Mouse (Mus musculus): Measurements from ENCODE around the gene Prkcd. TPM values are rescaled to one million over a fixed set of nuclear protein-coding genes. Genes with fewer than 3 reads are reported as not detected.

The Prkcd gene
- polyA plus RNA-seq, 1 experiment from 2014 or later: 14.7 TPM

DNA sequence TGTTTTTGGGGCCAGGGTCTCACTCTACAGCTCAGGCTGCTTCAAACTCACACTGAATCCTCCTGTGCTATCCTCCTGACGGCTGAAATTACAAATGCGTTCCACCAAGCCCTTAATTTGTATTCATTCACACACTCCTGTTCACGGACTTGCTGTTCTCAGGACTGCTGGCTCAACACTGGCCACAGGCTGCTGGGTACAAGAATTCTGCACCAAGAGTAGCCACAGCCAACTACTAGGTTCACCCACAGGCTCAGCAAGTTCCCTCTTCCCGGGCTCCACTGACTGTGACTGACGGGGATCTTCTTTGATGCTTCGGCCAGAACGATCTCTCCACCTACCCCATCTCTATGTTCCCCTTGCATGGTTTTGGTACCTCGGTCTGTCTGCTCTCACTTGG lies 23.7 kb upstream of the Prkcd start:
- no peak overlapping the region for H3K4me2 ChIP-seq
- 68% methylated on average over 8 of the region's 8 CpGs for WGBS
- H3K27me3 ChIP-seq (replicated peaks): no peaks in the 10 kb centered on the region
- no peaks in the 10 kb centered on the region for H3K36me3 ChIP-seq (replicated peaks)
- no peak overlapping the region for H3K9ac ChIP-seq
- no peak overlapping the region for H3K27ac ChIP-seq
- H3K4me3 ChIP-seq: no peak overlapping the region
- H3K4me1 ChIP-seq: peaks cover 7% of the 10 kb centered on the region
- no peak for ATAC-seq (replicated peaks)
- no peaks in the 10 kb centered on the region for H3K9me3 ChIP-seq

DNA sequence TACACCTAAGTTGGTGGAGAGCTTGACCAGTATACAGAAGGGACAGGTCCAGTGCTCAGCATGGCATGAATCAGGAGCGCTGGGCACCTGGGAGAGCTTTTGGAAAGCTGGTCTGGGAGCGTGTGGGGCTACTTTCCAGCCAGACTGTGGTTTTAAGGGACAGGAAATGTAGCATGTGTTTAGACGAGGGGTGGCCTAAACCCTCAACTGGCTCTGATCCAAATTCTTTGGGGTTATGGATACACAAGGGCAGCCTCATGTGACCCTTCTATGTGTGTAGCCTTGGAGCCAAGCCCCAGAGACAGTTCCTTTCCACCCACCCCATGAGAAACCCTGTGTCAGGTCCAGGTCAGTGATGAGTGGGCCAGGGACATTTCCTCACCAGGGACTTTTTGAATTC lies 22.5 kb upstream of the Prkcd start:
- Histone ChIP-seq H3K4me3 (no peak overlapping the region), H3K9me3 (no peaks in the 10 kb centered on the region), H3K27me3 (replicated peaks) (no peaks in the 10 kb centered on the region), H3K4me1 (peaks cover under 1% of the 10 kb centered on the region; the same call in 1 of the 2 replicates), H3K9ac (no peak overlapping the region), H3K4me2 (no peak overlapping the region), H3K36me3 (replicated peaks) (no peaks in the 10 kb centered on the region), H3K27ac (no peak overlapping the region)
- ATAC-seq (replicated peaks): no peak
- 61% methylated on average over 3 of the region's 3 CpGs for WGBS

DNA sequence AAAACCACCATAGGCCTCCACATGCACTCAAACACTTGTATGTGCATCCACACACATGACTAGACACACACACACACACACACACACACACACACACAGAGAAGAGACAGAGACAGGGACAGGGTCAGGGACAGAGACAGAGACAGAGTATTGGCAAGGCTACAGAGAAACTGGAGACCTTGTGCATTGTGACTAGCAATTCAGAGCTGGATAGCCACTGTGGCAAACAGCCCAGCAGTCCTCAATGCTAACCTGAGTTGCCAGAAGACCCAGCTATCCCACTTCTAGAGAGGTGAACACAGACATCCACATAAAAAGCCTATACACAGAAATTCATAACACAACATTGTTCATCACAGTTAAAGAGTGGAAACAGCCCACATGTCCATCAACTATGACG lies 20.5 kb upstream of the Prkcd start:
- WGBS: 100% methylated on average over 1 of the region's 1 CpGs
- H3K9ac ChIP-seq: no peak overlapping the region
- no peaks in the 10 kb centered on the region for H3K9me3 ChIP-seq
- H3K27ac ChIP-seq: no peak overlapping the region
- H3K36me3 ChIP-seq (replicated peaks): no peaks in the 10 kb centered on the region
- no peak for ATAC-seq (replicated peaks)
- no peaks in the 10 kb centered on the region for H3K4me1 ChIP-seq
- no peak overlapping the region for H3K4me2 ChIP-seq
- H3K27me3 ChIP-seq (replicated peaks): no peaks in the 10 kb centered on the region
- no peak overlapping the region for H3K4me3 ChIP-seq

DNA sequence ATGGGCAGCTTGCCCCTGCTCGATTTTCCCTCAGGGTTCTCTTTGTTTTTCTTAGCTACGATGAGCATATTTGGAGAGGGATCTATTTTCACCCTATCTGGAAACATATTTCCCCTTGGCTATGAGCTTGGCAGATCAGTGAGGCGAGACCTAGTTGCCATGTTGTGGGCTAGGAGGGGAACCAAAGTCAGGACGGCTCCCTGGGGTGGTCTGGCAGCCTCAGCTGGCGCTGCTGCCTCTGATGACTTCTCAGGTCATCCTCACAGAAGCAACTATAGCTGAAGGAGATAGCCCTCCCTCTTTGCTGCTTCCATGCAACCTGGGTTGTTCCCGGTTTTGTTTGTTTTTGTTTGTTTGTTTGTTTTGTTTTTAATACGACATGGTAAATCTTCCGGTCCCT lies 19.1 kb upstream of the Prkcd start:
- Histone ChIP-seq H3K9me3 (no peaks in the 10 kb centered on the region), H3K4me2 (no peak overlapping the region), H3K27ac (no peak overlapping the region), H3K36me3 (replicated peaks) (no peaks in the 10 kb centered on the region), H3K4me1 (no peaks in the 10 kb centered on the region), H3K9ac (no peak overlapping the region), H3K27me3 (replicated peaks) (no peaks in the 10 kb centered on the region), H3K4me3 (no peak overlapping the region)
- no peak for ATAC-seq (replicated peaks)
- WGBS: 71% methylated on average over 8 of the region's 8 CpGs

DNA sequence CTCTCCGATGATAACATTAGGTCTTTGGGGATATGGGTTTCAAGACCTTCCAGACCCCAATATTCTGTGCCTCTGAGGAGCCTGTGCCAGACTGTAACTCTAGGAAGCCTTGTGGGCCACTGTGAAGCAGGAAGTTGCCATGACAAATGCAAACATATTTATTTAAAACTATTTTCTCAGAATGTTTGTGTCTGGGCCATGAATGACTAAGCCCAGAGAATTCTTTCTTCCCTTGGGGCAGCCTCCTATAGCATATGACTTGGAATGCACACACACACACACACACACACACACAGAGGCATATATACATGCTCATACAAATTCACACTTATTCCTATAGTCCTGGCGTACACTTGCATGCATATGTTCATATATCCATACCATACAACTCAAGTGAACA lies 18.0 kb upstream of the Prkcd start:
- Histone ChIP-seq H3K4me3 (no peak overlapping the region), H3K4me2 (no peak overlapping the region), H3K4me1 (no peaks in the 10 kb centered on the region), H3K9ac (no peak overlapping the region), H3K27ac (no peak overlapping the region), H3K9me3 (no peaks in the 10 kb centered on the region), H3K27me3 (replicated peaks) (no peaks in the 10 kb centered on the region), H3K36me3 (replicated peaks) (no peaks in the 10 kb centered on the region)
- no peak for ATAC-seq (replicated peaks)
- WGBS: 91% methylated on average over 2 of the region's 2 CpGs

DNA sequence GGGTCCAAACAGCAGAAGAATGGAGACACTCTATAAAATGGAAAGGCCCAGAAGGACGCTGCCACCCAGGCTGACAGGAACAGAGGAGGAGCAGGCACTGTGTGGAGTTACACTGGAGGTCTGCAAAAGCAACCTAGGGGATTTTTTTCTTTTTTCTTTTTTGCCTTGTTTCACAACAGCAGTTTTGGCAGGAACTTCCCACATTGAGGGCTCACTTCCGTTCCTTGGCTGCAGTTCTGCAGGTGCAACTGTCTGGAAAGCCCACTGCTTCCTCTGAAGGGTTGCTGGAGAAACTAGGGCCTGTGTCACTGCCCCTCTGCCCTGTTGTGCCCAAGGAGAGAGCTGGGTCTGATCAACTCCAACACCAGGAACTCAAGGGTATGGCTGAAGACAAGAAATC lies 15.7 kb upstream of the Prkcd start:
- no peaks in the 10 kb centered on the region for H3K36me3 ChIP-seq (replicated peaks)
- 74% methylated on average over 2 of the region's 2 CpGs for WGBS
- no peak overlapping the region for H3K9ac ChIP-seq
- H3K27ac ChIP-seq: no peak overlapping the region
- no peak for ATAC-seq (replicated peaks)
- no peak overlapping the region for H3K4me2 ChIP-seq
- H3K27me3 ChIP-seq (replicated peaks): no peaks in the 10 kb centered on the region
- H3K4me1 ChIP-seq: no peaks in the 10 kb centered on the region
- H3K9me3 ChIP-seq: no peaks in the 10 kb centered on the region
- no peak overlapping the region for H3K4me3 ChIP-seq

DNA sequence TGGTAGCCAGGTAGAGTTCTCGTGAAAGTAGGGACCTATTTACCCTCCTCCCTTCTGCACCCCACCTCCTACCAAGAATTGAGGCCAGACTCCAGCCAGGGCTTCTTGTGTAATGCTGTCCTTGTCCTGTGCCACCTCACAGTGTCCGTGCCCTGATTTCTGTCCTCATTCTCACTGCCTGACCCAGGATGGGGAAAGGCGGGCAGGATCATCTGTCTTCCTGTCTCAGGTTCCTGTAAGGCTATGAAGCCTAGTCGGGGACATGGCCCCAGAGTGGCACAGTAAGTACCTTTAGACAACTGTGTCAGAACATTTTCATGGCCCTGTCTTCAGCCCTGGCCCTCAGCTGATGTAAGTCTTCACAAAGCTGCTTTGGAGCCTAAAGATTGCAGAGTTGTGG lies 12.7 kb upstream of the Prkcd start:
- no peaks in the 10 kb centered on the region for H3K36me3 ChIP-seq (replicated peaks)
- 85% methylated on average over 4 of the region's 4 CpGs for WGBS
- no peak overlapping the region for H3K27ac ChIP-seq
- H3K9me3 ChIP-seq: no peaks in the 10 kb centered on the region
- no peaks in the 10 kb centered on the region for H3K27me3 ChIP-seq (replicated peaks)
- H3K9ac ChIP-seq: no peak overlapping the region
- H3K4me1 ChIP-seq: no peaks in the 10 kb centered on the region
- no peak overlapping the region for H3K4me3 ChIP-seq
- no peak overlapping the region for H3K4me2 ChIP-seq
- no peak for ATAC-seq (replicated peaks)

DNA sequence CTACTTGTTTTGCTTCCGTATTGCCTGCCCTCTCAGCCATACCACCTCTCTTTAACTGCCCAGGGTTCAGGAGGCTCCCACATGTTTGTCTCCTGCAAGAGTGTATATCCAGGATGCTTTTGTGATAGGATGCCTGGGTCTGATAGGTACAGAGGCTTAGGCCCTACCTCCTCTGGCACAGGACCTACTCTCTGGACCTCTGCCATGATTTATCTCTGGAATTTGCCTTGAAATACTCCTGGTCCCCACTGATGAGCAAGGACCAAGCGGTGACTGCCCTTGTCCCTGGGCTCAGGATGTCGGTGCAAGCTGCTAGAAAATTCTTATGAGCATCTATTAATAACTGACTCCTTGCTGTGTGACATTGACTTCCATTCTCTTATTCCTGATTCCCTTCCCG lies 12.0 kb upstream of the Prkcd start:
- WGBS: 89% methylated on average over 4 of the region's 4 CpGs

DNA sequence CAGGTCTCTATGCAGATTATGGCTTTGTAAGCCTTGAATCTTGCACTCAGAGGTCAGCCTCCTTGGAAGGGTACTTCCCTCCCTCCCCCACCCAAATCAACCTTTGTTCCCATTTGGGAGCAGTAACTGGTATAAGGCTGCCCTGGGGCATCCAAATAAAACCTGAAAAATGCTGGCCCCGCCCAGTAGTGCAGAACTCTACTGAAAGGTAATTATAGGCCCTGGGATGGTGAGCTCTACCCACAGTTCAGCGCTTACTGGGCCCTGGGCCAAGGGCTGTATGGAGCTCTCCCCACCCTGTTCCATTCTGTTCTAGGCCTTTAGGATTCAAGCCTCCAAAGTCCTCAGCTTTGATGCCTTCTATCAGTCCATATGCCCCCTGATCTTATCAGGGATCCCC lies 11.1 kb upstream of the Prkcd start:
- H3K9ac ChIP-seq: no peak overlapping the region
- H3K4me3 ChIP-seq: no peak overlapping the region
- H3K4me1 ChIP-seq: no peaks in the 10 kb centered on the region
- H3K9me3 ChIP-seq: no peaks in the 10 kb centered on the region
- H3K4me2 ChIP-seq: no peak overlapping the region
- no peaks in the 10 kb centered on the region for H3K27me3 ChIP-seq (replicated peaks)
- 83% methylated on average over 2 of the region's 2 CpGs for WGBS
- ATAC-seq (replicated peaks): no peak
- H3K36me3 ChIP-seq (replicated peaks): no peaks in the 10 kb centered on the region
- no peak overlapping the region for H3K27ac ChIP-seq

More for the DNA sequence above, 12.0 kb upstream of the Prkcd start:
- Histone ChIP-seq H3K4me3 (no peak overlapping the region), H3K4me1 (no peaks in the 10 kb centered on the region), H3K27ac (no peak overlapping the region), H3K9me3 (no peaks in the 10 kb centered on the region), H3K36me3 (replicated peaks) (no peaks in the 10 kb centered on the region), H3K9ac (no peak overlapping the region), H3K27me3 (replicated peaks) (no peaks in the 10 kb centered on the region), H3K4me2 (no peak overlapping the region)
- ATAC-seq (replicated peaks): no peak

DNA sequence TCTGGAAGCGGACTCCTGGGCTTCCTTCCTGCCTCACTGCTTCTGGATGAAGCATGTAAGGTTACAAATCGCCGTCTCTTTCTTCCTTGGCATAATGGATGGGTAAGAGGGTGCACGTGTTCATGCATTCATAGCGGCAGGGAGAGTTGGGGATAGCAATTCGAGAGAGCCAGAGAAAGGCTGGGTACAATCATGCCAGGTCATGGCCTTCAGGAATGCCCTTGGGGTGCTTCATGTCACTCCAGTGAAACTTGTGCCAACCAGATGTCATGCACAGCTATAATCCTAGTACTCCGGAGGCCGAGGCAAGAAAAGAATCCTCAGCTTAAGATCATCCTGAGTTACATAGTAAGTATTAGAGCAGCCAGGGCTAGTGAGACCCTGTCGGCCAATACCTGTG lies 10.5 kb upstream of the Prkcd start:
- no peak overlapping the region for H3K9ac ChIP-seq
- WGBS: 77% methylated on average over 9 of the region's 9 CpGs
- H3K9me3 ChIP-seq: no peaks in the 10 kb centered on the region
- H3K36me3 ChIP-seq (replicated peaks): no peaks in the 10 kb centered on the region
- H3K4me1 ChIP-seq: no peaks in the 10 kb centered on the region
- ATAC-seq (replicated peaks): no peak
- no peak overlapping the region for H3K27ac ChIP-seq
- H3K27me3 ChIP-seq (replicated peaks): no peaks in the 10 kb centered on the region
- H3K4me3 ChIP-seq: no peak overlapping the region
- no peak overlapping the region for H3K4me2 ChIP-seq

DNA sequence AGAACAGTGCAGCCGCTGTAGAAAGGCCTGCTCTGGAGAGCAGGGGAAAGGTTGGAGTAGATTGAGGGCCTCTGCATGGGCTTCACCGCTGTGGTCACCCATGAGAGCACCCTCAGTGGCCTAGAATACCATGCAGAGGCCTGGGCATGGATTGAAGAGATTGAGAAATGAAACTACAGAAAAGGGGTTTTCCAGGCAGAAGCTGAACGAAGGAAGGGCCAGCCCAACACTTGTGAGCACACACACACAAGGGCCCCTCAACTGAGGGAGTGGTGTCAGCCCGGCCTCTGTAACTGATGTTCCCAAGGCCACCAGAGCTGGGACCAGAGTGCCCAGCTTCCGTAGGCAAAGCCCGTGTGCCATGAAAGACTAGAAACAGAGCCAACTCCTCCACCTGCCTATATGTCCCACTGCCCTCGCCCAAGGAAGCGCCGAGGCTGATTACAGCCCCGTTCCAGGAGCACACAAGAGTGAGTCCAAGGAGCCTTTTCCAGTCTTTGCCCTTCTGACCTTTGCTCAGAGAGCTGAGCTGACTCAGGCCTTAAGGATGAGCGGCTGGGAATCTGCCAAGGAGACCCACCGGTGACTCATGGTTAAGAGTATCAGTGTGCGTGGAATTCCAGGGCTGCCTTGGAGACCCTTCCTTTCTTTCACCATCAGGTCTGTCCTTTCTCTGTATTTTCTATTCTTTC lies 9.4 kb upstream of the Prkcd start:
- Histone ChIP-seq H3K36me3 (replicated peaks) (no peaks in the 10 kb centered on the region), H3K27me3 (replicated peaks) (no peaks in the 10 kb centered on the region), H3K4me1 (no peaks in the 10 kb centered on the region), H3K4me2 (no peak overlapping the region), H3K9me3 (no peaks in the 10 kb centered on the region), H3K9ac (no peak overlapping the region), H3K4me3 (no peak overlapping the region), H3K27ac (no peak overlapping the region)
- 79% methylated on average over 13 of the region's 13 CpGs for WGBS
- no peak for ATAC-seq (replicated peaks)

DNA sequence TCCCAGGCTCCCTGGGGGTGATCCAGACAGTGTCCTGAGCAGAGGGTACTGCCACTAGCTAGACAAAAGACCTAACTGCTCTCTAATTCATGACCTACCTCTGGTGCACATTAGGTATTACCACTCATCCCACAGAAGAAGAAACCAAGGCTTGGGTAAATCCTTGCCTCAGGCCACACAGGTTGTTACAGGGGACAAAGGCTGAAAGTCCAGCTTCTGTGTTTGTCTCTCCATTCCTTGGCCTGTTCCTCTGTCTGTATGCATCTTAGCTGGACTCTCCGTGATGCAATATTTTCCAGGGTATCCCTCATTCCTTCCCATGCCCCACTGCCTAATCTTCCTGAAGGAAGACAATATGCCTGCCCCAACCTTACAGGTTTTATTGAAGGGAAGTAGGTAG lies 8.4 kb upstream of the Prkcd start:
- no peaks in the 10 kb centered on the region for H3K27me3 ChIP-seq (replicated peaks)
- H3K36me3 ChIP-seq (replicated peaks): no peaks in the 10 kb centered on the region
- H3K27ac ChIP-seq: no peak overlapping the region
- no peaks in the 10 kb centered on the region for H3K9me3 ChIP-seq
- H3K4me2 ChIP-seq: no peak overlapping the region
- no peak for ATAC-seq (replicated peaks)
- H3K4me3 ChIP-seq: no peak overlapping the region
- H3K4me1 ChIP-seq: no peaks in the 10 kb centered on the region
- H3K9ac ChIP-seq: no peak overlapping the region
- WGBS: 87% methylated on average over 1 of the region's 1 CpGs

DNA sequence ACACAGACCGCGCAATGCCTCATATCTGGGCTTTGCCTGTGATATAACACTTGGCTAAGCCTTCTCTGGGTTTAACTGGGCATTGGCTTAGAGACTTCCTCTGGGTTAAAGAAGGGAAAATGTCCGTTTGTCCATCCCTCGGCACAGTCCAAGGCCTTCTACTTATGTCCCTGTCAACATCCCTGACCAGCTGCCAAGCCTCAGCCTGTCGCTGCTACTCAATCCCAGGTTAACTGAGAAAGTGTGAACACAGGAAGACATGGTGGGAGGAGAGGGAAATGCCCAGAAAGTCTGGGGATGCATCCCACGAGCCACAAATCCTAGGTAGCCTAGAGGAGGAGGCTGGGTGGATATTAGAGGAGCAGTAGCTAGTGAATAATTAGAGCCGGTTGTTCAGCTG lies 7.7 kb upstream of the Prkcd start:
- 82% methylated on average over 7 of the region's 7 CpGs for WGBS
- Histone ChIP-seq H3K4me2 (no peak overlapping the region), H3K9ac (no peak overlapping the region), H3K27me3 (replicated peaks) (no peaks in the 10 kb centered on the region), H3K27ac (no peak overlapping the region), H3K4me3 (no peak overlapping the region), H3K9me3 (no peaks in the 10 kb centered on the region), H3K4me1 (no peaks in the 10 kb centered on the region), H3K36me3 (replicated peaks) (no peaks in the 10 kb centered on the region)
- ATAC-seq (replicated peaks): no peak

All from midbrain, embryonic 15.5 days (tissue).